Mouse (Mus musculus): ENCODE measurements at regions not wholly inside any gene's neighbourhood (a gene's known extent, or its start where the extent isn't known, plus 50 kb on each side); places are given as distances from the start of the nearest gene placed in this dataset.
"Not testable (repeated sequence)": the region's sequence is repeated elsewhere in the genome, so short reads cannot be mapped to it uniquely, and the experiment has no call there.

DNA sequence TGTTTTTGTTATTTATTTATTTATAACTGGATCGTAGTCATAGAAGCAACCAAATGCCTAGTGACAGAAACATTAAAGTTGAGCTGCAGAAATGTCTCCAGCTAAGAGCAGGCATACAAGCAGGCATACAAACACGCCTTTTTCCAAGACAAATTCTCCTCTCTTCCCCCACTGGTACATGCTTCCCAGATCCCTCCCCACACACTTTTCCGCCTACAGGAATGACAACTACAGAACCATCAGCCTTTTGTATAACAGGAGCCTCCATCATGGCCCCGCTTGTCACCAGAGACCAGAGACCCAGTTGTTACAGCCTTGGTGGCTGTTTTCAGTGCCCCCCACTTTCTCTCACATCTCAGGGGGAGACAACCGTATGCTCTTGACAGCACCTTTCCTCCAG, 91.2 kb upstream of the Sipa1l1 start:
- no peak for DNase-seq (ENCODE audit: low spot score)
- no peak for ATAC-seq (replicated peaks; ENCODE audit: insufficient number of reproducible peaks, low FRiP score, low TSS enrichment, low read depth)
- no peaks in the 10 kb centered on the region for H3K9me3 ChIP-seq (replicated peaks; ENCODE audit: control insufficient read depth, low read length)
- no peak overlapping the region for H3K4me3 ChIP-seq (ENCODE audit: low read depth, low read length)
- 85% methylated on average over 5 of the region's 5 CpGs for WGBS
- no peaks in the 10 kb centered on the region for H3K4me1 ChIP-seq (ENCODE audit: control insufficient read depth, insufficient read depth, low read length)
- H3K27ac ChIP-seq (replicated peaks; ENCODE audit: low read depth, low read length): no peak overlapping the region
- H3K36me3 ChIP-seq (replicated peaks; ENCODE audit: control insufficient read depth, insufficient read depth, low read depth, low read length): no peaks in the 10 kb centered on the region
- no peak overlapping the region for H3K9ac ChIP-seq (replicated peaks; ENCODE audit: low read length)
- no peaks in the 10 kb centered on the region for H3K27me3 ChIP-seq (ENCODE audit: control insufficient read depth, insufficient read depth, low read length)
- no peak overlapping the region for H3K4me2 ChIP-seq (ENCODE audit: low read depth, low read length)

GRCm38 (mm10) chr12:82078740-82079139, 90.4 kb upstream of the Sipa1l1 start:
- H3K9ac ChIP-seq (replicated peaks; ENCODE audit: low read length): no peak overlapping the region
- no peak for ATAC-seq (replicated peaks; ENCODE audit: insufficient number of reproducible peaks, low FRiP score, low TSS enrichment, low read depth)

GRCm38 (mm10) chr12:82080196-82080880, 88.8 kb upstream of the Sipa1l1 start:
- DNase-seq (ENCODE audit: low spot score) (no peak), ATAC-seq (replicated peaks; ENCODE audit: insufficient number of reproducible peaks, low FRiP score, low TSS enrichment, low read depth) (no peak)
- Histone ChIP-seq H3K4me2 (ENCODE audit: low read depth, low read length) (no peak overlapping the region), H3K9ac (replicated peaks; ENCODE audit: low read length) (no peak overlapping the region), H3K4me1 (ENCODE audit: control insufficient read depth, insufficient read depth, low read length) (no peaks in the 10 kb centered on the region), H3K4me3 (ENCODE audit: low read depth, low read length) (no peak overlapping the region), H3K27ac (replicated peaks; ENCODE audit: low read depth, low read length) (no peak overlapping the region), H3K36me3 (replicated peaks; ENCODE audit: control insufficient read depth, insufficient read depth, low read depth, low read length) (no peaks in the 10 kb centered on the region), H3K27me3 (ENCODE audit: control insufficient read depth, insufficient read depth, low read length) (no peaks in the 10 kb centered on the region), H3K9me3 (replicated peaks; ENCODE audit: control insufficient read depth, low read length) (no peaks in the 10 kb centered on the region)
- WGBS: 80% methylated on average over 6 of the region's 6 CpGs

More at GRCm38 (mm10) chr12:82078740-82079139, 90.4 kb upstream of the Sipa1l1 start:
- H3K4me2 ChIP-seq (ENCODE audit: low read depth, low read length): no peak overlapping the region
- no peaks in the 10 kb centered on the region for H3K27me3 ChIP-seq (ENCODE audit: control insufficient read depth, insufficient read depth, low read length)
- H3K36me3 ChIP-seq (replicated peaks; ENCODE audit: control insufficient read depth, insufficient read depth, low read depth, low read length): no peaks in the 10 kb centered on the region
- no peak overlapping the region for H3K27ac ChIP-seq (replicated peaks; ENCODE audit: low read depth, low read length)
- DNase-seq (ENCODE audit: low spot score): no peak
- H3K4me1 ChIP-seq (ENCODE audit: control insufficient read depth, insufficient read depth, low read length): no peaks in the 10 kb centered on the region
- no peaks in the 10 kb centered on the region for H3K9me3 ChIP-seq (replicated peaks; ENCODE audit: control insufficient read depth, low read length)
- no peak overlapping the region for H3K4me3 ChIP-seq (ENCODE audit: low read depth, low read length)

GRCm38 (mm10) chr12:82082596-82082995, 86.5 kb upstream of the Sipa1l1 start:
- not testable (repeated sequence) for H3K4me2 ChIP-seq (ENCODE audit: low read depth, low read length); H3K4me1 ChIP-seq (ENCODE audit: control insufficient read depth, insufficient read depth, low read length); DNase-seq (ENCODE audit: low spot score); H3K9me3 ChIP-seq (replicated peaks; ENCODE audit: control insufficient read depth, low read length); H3K9ac ChIP-seq (replicated peaks; ENCODE audit: low read length); H3K27me3 ChIP-seq (ENCODE audit: control insufficient read depth, insufficient read depth, low read length); H3K36me3 ChIP-seq (replicated peaks; ENCODE audit: control insufficient read depth, insufficient read depth, low read depth, low read length); H3K27ac ChIP-seq (replicated peaks; ENCODE audit: low read depth, low read length); H3K4me3 ChIP-seq (ENCODE audit: low read depth, low read length); ATAC-seq (replicated peaks; ENCODE audit: insufficient number of reproducible peaks, low FRiP score, low TSS enrichment, low read depth)
- WGBS: 91% methylated on average over 4 of the region's 4 CpGs

- Histone ChIP-seq H3K4me2 (ENCODE audit: low read depth, low read length) (no peak overlapping the region), H3K4me1 (ENCODE audit: control insufficient read depth, insufficient read depth, low read length) (no peaks in the 10 kb centered on the region), H3K27ac (replicated peaks; ENCODE audit: low read depth, low read length) (no peak overlapping the region), H3K27me3 (ENCODE audit: control insufficient read depth, insufficient read depth, low read length) (no peaks in the 10 kb centered on the region), H3K9me3 (replicated peaks; ENCODE audit: control insufficient read depth, low read length) (no peaks in the 10 kb centered on the region), H3K9ac (replicated peaks; ENCODE audit: low read length) (no peak overlapping the region), H3K4me3 (ENCODE audit: low read depth, low read length) (no peak overlapping the region), H3K36me3 (replicated peaks; ENCODE audit: control insufficient read depth, insufficient read depth, low read depth, low read length) (no peaks in the 10 kb centered on the region)
- no peak for ATAC-seq (replicated peaks; ENCODE audit: insufficient number of reproducible peaks, low FRiP score, low TSS enrichment, low read depth)
- DNase-seq (ENCODE audit: low spot score): no peak
- 55% methylated on average over 7 of the region's 7 CpGs for WGBS
Measured at GRCm38 (mm10) chr12:82085771-82086400, 83.2 kb upstream of the Sipa1l1 start.

DNA sequence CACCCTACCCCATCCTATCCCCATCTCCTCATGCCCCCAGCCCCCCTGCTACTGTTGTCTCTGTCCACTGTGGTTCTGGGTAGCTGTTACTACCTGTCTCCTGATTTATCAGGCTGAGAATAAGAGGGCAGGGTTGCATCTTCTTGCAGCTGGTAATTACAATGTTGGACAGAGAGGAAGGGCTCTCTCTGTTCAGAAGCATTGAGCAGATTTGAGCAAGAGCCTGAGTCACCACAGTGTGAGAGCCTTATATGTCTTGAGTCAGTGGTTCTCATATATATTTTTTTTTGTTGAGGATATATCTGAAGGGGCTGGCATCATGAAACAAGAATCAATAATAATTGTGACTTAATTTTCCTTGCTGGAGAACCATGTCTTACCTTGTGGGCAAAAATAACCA, 82.7 kb upstream of the Sipa1l1 start:
- no peaks in the 10 kb centered on the region for H3K9me3 ChIP-seq (replicated peaks; ENCODE audit: control insufficient read depth, low read length)
- no peak overlapping the region for H3K4me3 ChIP-seq (ENCODE audit: low read depth, low read length)
- H3K27ac ChIP-seq (replicated peaks; ENCODE audit: low read depth, low read length): no peak overlapping the region
- H3K9ac ChIP-seq (replicated peaks; ENCODE audit: low read length): no peak overlapping the region
- no peaks in the 10 kb centered on the region for H3K4me1 ChIP-seq (ENCODE audit: control insufficient read depth, insufficient read depth, low read length)
- H3K36me3 ChIP-seq (replicated peaks; ENCODE audit: control insufficient read depth, insufficient read depth, low read depth, low read length): no peaks in the 10 kb centered on the region
- no peaks in the 10 kb centered on the region for H3K27me3 ChIP-seq (ENCODE audit: control insufficient read depth, insufficient read depth, low read length)
- no peak for ATAC-seq (replicated peaks; ENCODE audit: insufficient number of reproducible peaks, low FRiP score, low TSS enrichment, low read depth)
- no peak overlapping the region for H3K4me2 ChIP-seq (ENCODE audit: low read depth, low read length)
- DNase-seq (ENCODE audit: low spot score): no peak

- H3K4me2 ChIP-seq (ENCODE audit: low read depth, low read length): no peak overlapping the region
- H3K36me3 ChIP-seq (replicated peaks; ENCODE audit: control insufficient read depth, insufficient read depth, low read depth, low read length): no peaks in the 10 kb centered on the region
- WGBS: 90% methylated on average over 6 of the region's 6 CpGs
- no peaks in the 10 kb centered on the region for H3K27me3 ChIP-seq (ENCODE audit: control insufficient read depth, insufficient read depth, low read length)
- no peak overlapping the region for H3K9ac ChIP-seq (replicated peaks; ENCODE audit: low read length)
- no peak overlapping the region for H3K4me3 ChIP-seq (ENCODE audit: low read depth, low read length)
- DNase-seq (ENCODE audit: low spot score) (no peak), ATAC-seq (replicated peaks; ENCODE audit: insufficient number of reproducible peaks, low FRiP score, low TSS enrichment, low read depth) (no peak)
- no peaks in the 10 kb centered on the region for H3K4me1 ChIP-seq (ENCODE audit: control insufficient read depth, insufficient read depth, low read length)
- H3K9me3 ChIP-seq (replicated peaks; ENCODE audit: control insufficient read depth, low read length): no peaks in the 10 kb centered on the region
- no peak overlapping the region for H3K27ac ChIP-seq (replicated peaks; ENCODE audit: low read depth, low read length)
Measured at GRCm38 (mm10) chr12:82089288-82089687, 79.8 kb upstream of the Sipa1l1 start.

GRCm38 (mm10) chr12:82093317-82093716, 75.8 kb upstream of the Sipa1l1 start:
- H3K4me2 ChIP-seq (ENCODE audit: low read depth, low read length): no peak overlapping the region
- no peak overlapping the region for H3K27ac ChIP-seq (replicated peaks; ENCODE audit: low read depth, low read length)
- ATAC-seq (replicated peaks; ENCODE audit: insufficient number of reproducible peaks, low FRiP score, low TSS enrichment, low read depth) (no peak), DNase-seq (ENCODE audit: low spot score) (no peak)
- H3K4me3 ChIP-seq (ENCODE audit: low read depth, low read length): no peak overlapping the region
- no peak overlapping the region for H3K9ac ChIP-seq (replicated peaks; ENCODE audit: low read length)
- H3K4me1 ChIP-seq (ENCODE audit: control insufficient read depth, insufficient read depth, low read length): no peaks in the 10 kb centered on the region
- H3K9me3 ChIP-seq (replicated peaks; ENCODE audit: control insufficient read depth, low read length): no peaks in the 10 kb centered on the region
- H3K27me3 ChIP-seq (ENCODE audit: control insufficient read depth, insufficient read depth, low read length): no peaks in the 10 kb centered on the region
- 45% methylated on average over 7 of the region's 7 CpGs for WGBS
- no peaks in the 10 kb centered on the region for H3K36me3 ChIP-seq (replicated peaks; ENCODE audit: control insufficient read depth, insufficient read depth, low read depth, low read length)
